Mouse (Mus musculus) c-Kit-negative CD71-positive TER-119-positive erythroid progenitor cells, embryonic 14.5 days (primary cell): ENCODE results near the gene Gm21767.
"Not testable (repeated sequence)": the region's sequence is repeated elsewhere in the genome, so short reads cannot be mapped to it uniquely, and the experiment has no call there.

Experiments used
- DNase-seq: peaks from one replicate; pipeline ENCODE4 v3.0.0-alpha.2; 2013; ENCODE audit warnings: low read depth, low spot score

Gm21767 gene

GRCm38 (mm10) chrY:13941438-13941837 is at the start of gene Gm21767:
Gene Gm21767, plus strand, starts transcription at chrY:13941738.
- DNase-seq, result not testable (repeated sequence)
